Mouse (Mus musculus): ENCODE data around the gene Atp8a2. TPM values are rescaled to one million over a fixed set of nuclear protein-coding genes. Genes with fewer than 3 reads are reported as not detected.
A peak's percentile ranks its signal among the peaks of the same experiment; 100 is the strongest.

Atp8a2 gene
- polyA plus RNA-seq, 1 experiment from 2014 or later: 9.0 TPM

DNA sequence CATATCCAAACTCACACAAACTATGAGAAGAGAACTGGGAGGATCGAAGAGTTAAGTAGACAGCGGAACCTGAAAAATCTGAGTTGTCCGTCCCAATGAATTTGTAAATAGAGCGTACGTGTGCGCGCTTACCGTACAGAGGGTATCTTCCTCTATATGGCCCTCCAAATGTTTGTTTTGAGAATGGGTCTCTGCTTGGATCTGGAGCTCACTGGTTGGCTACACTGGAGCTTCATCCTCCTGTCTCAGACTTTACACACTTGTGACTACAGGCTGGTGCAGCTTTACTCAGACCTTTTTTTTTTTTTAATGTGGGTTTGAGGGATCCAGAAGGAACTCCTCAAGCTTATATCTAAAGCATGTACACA is 598.7 kb downstream of the Atp8a2 start:
- peaks cover 5% of the 10 kb centered on the region for H3K4me1 ChIP-seq (ENCODE audit: control insufficient read depth, insufficient read depth, low read length)
- no peaks in the 10 kb centered on the region for H3K36me3 ChIP-seq (ENCODE audit: control insufficient read depth, insufficient read depth, low read length)
- H3K9me3 ChIP-seq (ENCODE audit: control insufficient read depth, low read length): no peaks in the 10 kb centered on the region
- H3K4me3 ChIP-seq (ENCODE audit: low read depth, low read length): peak overlapping the region; percentile 81
- DNase-seq (ENCODE audit: low spot score) (no peak), ATAC-seq (ENCODE audit: insufficient read depth, low FRiP score, low TSS enrichment) (peak; percentile 38; the same call in 1 of the 2 replicates)
- peak overlapping the region; percentile 66 for H3K4me2 ChIP-seq (ENCODE audit: low read depth)
- 4% methylated on average over 8 of the region's 8 CpGs for WGBS
- peak overlapping the region; percentile 81 for H3K9ac ChIP-seq (ENCODE audit: low read length)
- H3K27me3 ChIP-seq (ENCODE audit: control insufficient read depth, insufficient read depth, low read length): no peaks in the 10 kb centered on the region
- no peak overlapping the region for H3K27ac ChIP-seq (ENCODE audit: low read depth, low read length)

GRCm38 (mm10) chr14:59597398-59598259 is 599.4 kb downstream of the Atp8a2 start, which contains the start of gene Cdadc1:
Gene Cdadc1, minus strand, starts transcription at chr14:59597959.
- peak within 1 kb of the TSS; percentile 81 for H3K9ac ChIP-seq (ENCODE audit: low read length)
- peaks cover 5% of the 10 kb centered on the region for H3K4me1 ChIP-seq (ENCODE audit: control insufficient read depth, insufficient read depth, low read length)
- ATAC-seq (ENCODE audit: insufficient read depth, low FRiP score, low TSS enrichment) (peak; percentile 94), DNase-seq (ENCODE audit: low spot score) (peak; percentile 93)
- H3K36me3 ChIP-seq (ENCODE audit: control insufficient read depth, insufficient read depth, low read length): 0 out of 2 replicates have a peak, but pooled peaks cover 2% of the 10 kb centered on the region
- no peaks in the 10 kb centered on the region for H3K27me3 ChIP-seq (ENCODE audit: control insufficient read depth, insufficient read depth, low read length)
- under 1% methylated on average over 43 of the region's 48 CpGs for WGBS
- H3K4me2 ChIP-seq (ENCODE audit: low read depth): peak within 1 kb of the TSS; percentile 66
- no peak within 1 kb of the TSS for H3K27ac ChIP-seq (ENCODE audit: low read depth, low read length)
- peak within 1 kb of the TSS; percentile 81 for H3K4me3 ChIP-seq (ENCODE audit: low read depth, low read length)
- H3K9me3 ChIP-seq (ENCODE audit: control insufficient read depth, low read length): no peaks in the 10 kb centered on the region

DNA sequence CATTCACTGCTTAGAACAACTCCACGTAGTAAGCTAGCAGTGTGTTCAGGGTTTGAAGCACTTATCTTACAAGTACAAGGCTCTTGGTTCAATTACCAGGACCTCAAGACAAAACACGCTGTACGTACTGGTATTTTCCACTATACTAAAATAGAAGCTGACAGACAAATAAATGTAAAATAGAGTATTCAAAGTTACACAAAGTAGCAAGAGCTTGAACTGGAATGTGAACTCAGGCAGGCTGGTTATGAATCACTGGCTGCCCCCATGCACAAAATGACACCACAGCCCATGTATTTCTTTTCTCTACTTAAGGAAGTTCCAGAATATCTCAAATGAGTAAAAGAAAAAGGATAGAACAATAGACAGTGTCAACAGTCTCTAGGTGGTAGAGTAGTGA is 602.0 kb downstream of the Atp8a2 start:
- Histone ChIP-seq H3K9ac (ENCODE audit: low read length) (no peak overlapping the region), H3K4me2 (ENCODE audit: low read depth) (no peak overlapping the region), H3K9me3 (ENCODE audit: control insufficient read depth, low read length) (no peaks in the 10 kb centered on the region), H3K27me3 (ENCODE audit: control insufficient read depth, insufficient read depth, low read length) (no peaks in the 10 kb centered on the region), H3K4me1 (ENCODE audit: control insufficient read depth, insufficient read depth, low read length) (peaks cover 5% of the 10 kb centered on the region), H3K27ac (ENCODE audit: low read depth, low read length) (no peak overlapping the region), H3K36me3 (ENCODE audit: control insufficient read depth, insufficient read depth, low read length) (0 out of 2 replicates have a peak, but pooled peaks cover 2% of the 10 kb centered on the region), H3K4me3 (ENCODE audit: low read depth, low read length) (no peak overlapping the region)
- 93% methylated on average over 3 of the region's 3 CpGs for WGBS
- ATAC-seq (ENCODE audit: insufficient read depth, low FRiP score, low TSS enrichment) (no peak), DNase-seq (ENCODE audit: low spot score) (no peak)

GRCm38 (mm10) chr14:59592593-59592992 is 604.4 kb downstream of the Atp8a2 start:
- no peak overlapping the region for H3K9ac ChIP-seq (ENCODE audit: low read length)
- no peaks in the 10 kb centered on the region for H3K27me3 ChIP-seq (ENCODE audit: control insufficient read depth, insufficient read depth, low read length)
- WGBS: 68% methylated on average over 3 of the region's 3 CpGs
- DNase-seq (ENCODE audit: low spot score) (no peak), ATAC-seq (ENCODE audit: insufficient read depth, low FRiP score, low TSS enrichment) (no peak)
- no peak overlapping the region for H3K4me3 ChIP-seq (ENCODE audit: low read depth, low read length)
- peaks cover 10% of the 10 kb centered on the region for H3K36me3 ChIP-seq (ENCODE audit: control insufficient read depth, insufficient read depth, low read length)
- no peak overlapping the region for H3K4me2 ChIP-seq (ENCODE audit: low read depth)
- H3K4me1 ChIP-seq (ENCODE audit: control insufficient read depth, insufficient read depth, low read length): peaks cover 5% of the 10 kb centered on the region
- H3K27ac ChIP-seq (ENCODE audit: low read depth, low read length): no peak overlapping the region
- H3K9me3 ChIP-seq (ENCODE audit: control insufficient read depth, low read length): no peaks in the 10 kb centered on the region

DNA sequence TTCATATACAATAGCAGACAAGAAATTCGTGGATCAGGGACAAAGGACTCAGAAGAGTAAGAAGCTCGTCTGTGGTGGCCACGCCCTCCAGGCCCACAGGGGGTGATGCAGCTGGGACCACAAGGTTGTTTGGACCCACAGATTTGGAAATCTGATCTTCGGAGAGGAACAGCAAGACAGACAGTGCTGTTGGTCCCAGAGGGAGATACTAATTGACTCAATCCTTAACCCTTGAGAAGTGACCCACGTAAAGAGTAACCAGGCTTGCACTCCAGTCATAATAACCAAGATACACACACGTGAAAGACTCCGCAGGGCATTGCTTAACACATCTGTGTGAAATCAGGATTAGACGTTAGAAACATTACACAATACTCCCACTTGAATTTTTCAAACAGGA is 605.1 kb downstream of the Atp8a2 start:
- ATAC-seq (ENCODE audit: insufficient read depth, low FRiP score, low TSS enrichment): no peak
- Histone ChIP-seq H3K4me1 (ENCODE audit: control insufficient read depth, insufficient read depth, low read length) (peaks cover 3% of the 10 kb centered on the region), H3K27me3 (ENCODE audit: control insufficient read depth, insufficient read depth, low read length) (no peaks in the 10 kb centered on the region), H3K9ac (ENCODE audit: low read length) (no peak overlapping the region), H3K27ac (ENCODE audit: low read depth, low read length) (no peak overlapping the region), H3K36me3 (ENCODE audit: control insufficient read depth, insufficient read depth, low read length) (peaks cover 10% of the 10 kb centered on the region), H3K4me2 (ENCODE audit: low read depth) (no peak overlapping the region), H3K9me3 (ENCODE audit: control insufficient read depth, low read length) (no peaks in the 10 kb centered on the region), H3K4me3 (ENCODE audit: low read depth, low read length) (no peak overlapping the region)
- WGBS: 65% methylated on average over 8 of the region's 8 CpGs
- no peak for DNase-seq (ENCODE audit: low spot score)

GRCm38 (mm10) chr14:59590614-59591013 is 606.4 kb downstream of the Atp8a2 start:
- no peak for DNase-seq (ENCODE audit: low spot score)

More at GRCm38 (mm10) chr14:59590614-59591013, 606.4 kb downstream of the Atp8a2 start:
- Histone ChIP-seq H3K4me3 (ENCODE audit: low read depth, low read length) (no peak overlapping the region), H3K4me2 (ENCODE audit: low read depth) (no peak overlapping the region), H3K9ac (ENCODE audit: low read length) (no peak overlapping the region), H3K36me3 (ENCODE audit: control insufficient read depth, insufficient read depth, low read length) (peaks cover 10% of the 10 kb centered on the region), H3K27me3 (ENCODE audit: control insufficient read depth, insufficient read depth, low read length) (no peaks in the 10 kb centered on the region), H3K9me3 (ENCODE audit: control insufficient read depth, low read length) (no peaks in the 10 kb centered on the region), H3K4me1 (ENCODE audit: control insufficient read depth, insufficient read depth, low read length) (no peaks in the 10 kb centered on the region), H3K27ac (ENCODE audit: low read depth, low read length) (no peak overlapping the region)
- 85% methylated on average over 1 of the region's 1 CpGs for WGBS
- ATAC-seq (ENCODE audit: insufficient read depth, low FRiP score, low TSS enrichment): no peak

MicroRNAs encoded within 50 kb of the gene (microRNA counts, 519-probe panel; counts per million panel counts)
- 171 counts per million, percentile 57 among the panel's probes with 10 or more counts for microRNA mmu-miR-719

Small RNA genes lying within 50 kb of the gene (microRNA-seq; reads per million reads assigned to microRNA genes)
- gene Mir719: not detected

Other genes with a start within 250 kb of the Atp8a2 start
- gene Nupl1, start 54.3 kb upstream of the Atp8a2 start, polyA plus RNA-seq (2014; fragmentation: Nextera tagmentation; extraction: Ambion mirVana): not detected in 2 replicates
- gene Gm49336, start 54.3 kb upstream of the Atp8a2 start, polyA plus RNA-seq (2014; fragmentation: Nextera tagmentation; extraction: Ambion mirVana): 78.9 and 84.8 TPM in 2 replicates
- gene Mtmr6, start 68.0 kb upstream of the Atp8a2 start, polyA plus RNA-seq (2014; fragmentation: Nextera tagmentation; extraction: Ambion mirVana): 52.7 and 54.0 TPM in 2 replicates
- gene Amer2, start 176.1 kb upstream of the Atp8a2 start, polyA plus RNA-seq (2014; fragmentation: Nextera tagmentation; extraction: Ambion mirVana): 9.0 and 9.7 TPM in 2 replicates